Mouse (Mus musculus) small intestine, adult 2 months (tissue): ENCODE measurements around the gene Fam90a1b. TPM values are rescaled to one million over a fixed set of nuclear protein-coding genes. Genes with fewer than 3 reads are reported as not detected.

Source experiments
- H3K27ac ChIP-seq: fragments of 200-500 bp; 2 replicates; pipeline ENCODE4 v1.5.1; 2012; ENCODE audit warnings: low read depth, low read length, control low read depth, inconsistent platforms; ENCODE audit not compliant: insufficient read depth
- H3K27me3 ChIP-seq: fragments of 200-500 bp; 2 replicates; pipeline ENCODE4 v1.6.1; 2012; ENCODE audit warnings: mild to moderate bottlenecking, moderate library complexity, low read length, inconsistent platforms; ENCODE audit not compliant: control insufficient read depth, insufficient read depth
- H3K36me3 ChIP-seq: fragments of 200-500 bp; 2 replicates; pipeline ENCODE4 v1.6.1; 2012; ENCODE audit warnings: mild to moderate bottlenecking, low read length, control low read depth, inconsistent platforms; ENCODE audit not compliant: control insufficient read depth, insufficient read depth
- H3K4me1 ChIP-seq: fragments of 200-500 bp; 2 replicates; pipeline ENCODE4 v1.6.1; 2012; ENCODE audit warnings: low read length, inconsistent platforms, mixed read lengths; ENCODE audit not compliant: control insufficient read depth, insufficient read depth, insufficient read length
- H3K4me3 ChIP-seq: fragments of 200-500 bp; 2 replicates; pipeline ENCODE4 v1.5.1; 2012; ENCODE audit warnings: low read depth, mild to moderate bottlenecking, control low read depth, inconsistent platforms, low read length, moderate library complexity
- CTCF ChIP-seq: fragments of 200-500 bp; IDR thresholded peaks from 2 replicates; pipeline ENCODE4 v1.5.1; 2012; ENCODE audit warnings: low read depth, mild to moderate bottlenecking, control low read depth, inconsistent platforms, low read length, moderate library complexity, mixed read lengths; ENCODE audit not compliant: insufficient replicate concordance, insufficient read length; ENCODE audit errors: extremely low read depth
- POLR2A ChIP-seq: fragments of 200-500 bp; IDR thresholded peaks from 2 replicates; pipeline ENCODE4 v1.6.1; 2012; ENCODE audit warnings: low read depth, mild to moderate bottlenecking, control low read depth, inconsistent platforms, low read length, moderate library complexity
- WGBS: fragments of 180-500 bp; shearing (Covaris S2); methylation state at CpG from one replicate; pipeline ENCODE4 v1.1.7; 2018; 5-methylcytosine and 5-hydroxymethylcytosine counted together
- polyA plus RNA-seq: library from polyadenylated mRNA; depleted of rRNA; stranded (reverse); fragments of >200 nt; gene quantifications from 2 replicates; pipeline ENCODE4 v1.2.3, GENCODE M21; 2012; rRNA removed

The Fam90a1b gene
- polyA plus RNA-seq, 1 experiment, result not detected

DNA sequence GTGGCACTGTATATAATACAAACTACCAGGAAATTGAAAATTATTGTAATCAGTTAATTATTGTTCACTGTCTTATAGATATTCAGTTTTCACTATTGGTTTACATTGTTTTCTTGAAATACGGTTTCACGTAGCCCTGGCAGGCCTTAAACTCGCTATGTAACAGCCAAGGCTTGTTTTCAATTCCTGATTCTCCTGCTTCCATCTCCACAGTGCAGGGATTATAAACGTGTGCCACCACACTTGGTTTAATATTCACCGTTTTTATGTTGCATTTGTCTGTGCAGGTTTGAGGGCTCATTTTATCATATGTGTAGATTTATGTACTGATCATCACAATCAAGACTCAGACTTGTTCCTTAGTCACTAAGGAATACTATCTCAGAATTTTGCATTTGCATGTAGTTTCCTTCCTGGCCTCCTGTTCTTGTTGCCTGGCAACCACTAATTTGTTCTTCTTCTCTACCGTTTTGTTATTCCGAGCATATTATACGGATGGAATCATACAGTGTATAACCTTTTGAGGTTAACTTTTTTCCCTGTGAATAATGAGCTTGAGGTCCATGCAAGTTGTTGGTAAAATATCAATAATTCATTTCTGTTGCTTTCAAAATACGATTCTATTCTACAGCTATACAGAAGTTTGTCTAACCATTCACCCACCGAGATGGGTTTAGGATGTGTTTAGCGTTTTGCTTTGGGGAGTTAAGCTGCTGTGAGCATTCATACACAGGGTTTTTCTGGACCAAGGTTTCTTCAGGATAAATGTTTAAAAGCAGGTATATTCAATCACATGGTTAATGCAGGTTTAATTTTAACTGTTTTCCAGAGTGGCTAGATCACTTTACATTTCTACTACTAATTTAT, 45.3 kb downstream of the Fam90a1b start:
- WGBS, result 79% methylated on average over 11 of the region's 11 CpGs
- no peaks in the 10 kb centered on the region for H3K27me3 ChIP-seq
- H3K4me1 ChIP-seq, result no peaks in the 10 kb centered on the region
- TF ChIP-seq CTCF (no peak), POLR2A (no peak)
- no peak overlapping the region for H3K27ac ChIP-seq
- no peaks in the 10 kb centered on the region for H3K36me3 ChIP-seq
- no peak overlapping the region for H3K4me3 ChIP-seq

Other genes starting within 250 kb of the Fam90a1b start
- 1.2 and 2.7 TPM in 2 replicates for gene Zfx, start 243.1 kb downstream of the Fam90a1b start, polyA plus RNA-seq
- gene Eif2s3x, start 153.9 kb downstream of the Fam90a1b start, polyA plus RNA-seq, result 16.7 and 16.8 TPM in 2 replicates
- 4.8 and 9.5 TPM in 2 replicates for gene Klhl15, start 132.2 kb downstream of the Fam90a1b start, polyA plus RNA-seq
- gene Apoo, start 340 bp upstream of the Fam90a1b start, polyA plus RNA-seq, result 1.8 and 2.4 TPM in 2 replicates
- gene Maged1, start 175.4 kb upstream of the Fam90a1b start, polyA plus RNA-seq, result 27.7 and 33.1 TPM in 2 replicates